Mouse (Mus musculus): ENCODE results near the gene Smco4. TPM values are rescaled to one million over a fixed set of nuclear protein-coding genes. Genes with fewer than 3 reads are reported as not detected.
"Not testable (repeated sequence)": the region's sequence is repeated elsewhere in the genome, so short reads cannot be mapped to it uniquely, and the experiment has no call there.

Gene Smco4
- polyA plus RNA-seq, 1 experiment from 2014 or later, result 0.79 TPM

GRCm38 (mm10) chr9:15551073-15551472 is 57.8 kb downstream of the Smco4 start:
- not testable (repeated sequence) for H3K9me3 ChIP-seq; H3K9ac ChIP-seq (replicated peaks); H3K36me3 ChIP-seq; H3K4me2 ChIP-seq (replicated peaks); H3K4me3 ChIP-seq; ATAC-seq (ENCODE audit: low FRiP score, low read depth); H3K27me3 ChIP-seq; H3K4me1 ChIP-seq; H3K27ac ChIP-seq (replicated peaks)
- 98% methylated on average over 6 of the region's 6 CpGs for WGBS

GRCm38 (mm10) chr9:15551933-15552851 is 59.0 kb downstream of the Smco4 start:
- WGBS, result 83% methylated on average over 15 of the region's 15 CpGs
- H3K4me1 ChIP-seq, result no peaks in the 10 kb centered on the region; the same call in 1 of the 2 replicates
- no peak overlapping the region for H3K4me3 ChIP-seq

DNA sequence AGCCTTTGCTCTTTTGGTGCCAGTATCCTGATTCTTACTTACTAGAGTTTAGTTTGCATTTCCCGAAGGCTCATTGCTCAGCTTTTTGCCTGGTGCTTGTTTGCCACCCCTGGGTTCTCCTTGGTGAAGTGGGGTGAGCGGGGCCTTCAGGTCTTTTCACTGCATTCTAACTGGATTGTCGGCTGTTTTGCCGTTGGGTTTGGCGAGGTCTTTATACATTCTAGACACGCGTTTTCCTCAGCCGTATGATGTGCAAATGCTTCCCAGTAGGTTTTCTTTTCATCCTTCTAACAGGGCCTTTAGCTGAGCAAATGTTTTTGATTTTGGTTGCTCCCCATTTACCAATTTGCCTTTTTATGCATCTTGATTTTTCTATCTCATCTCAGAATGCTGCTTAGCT is 60.1 kb downstream of the Smco4 start:
- ATAC-seq (ENCODE audit: low FRiP score, low read depth), result no peak
- 74% methylated on average over 8 of the region's 8 CpGs for WGBS

More at GRCm38 (mm10) chr9:15551933-15552851, 59.0 kb downstream of the Smco4 start:
- Histone ChIP-seq H3K4me2 (replicated peaks) (no peak overlapping the region), H3K27ac (replicated peaks) (no peak overlapping the region), H3K9ac (replicated peaks) (no peak overlapping the region), H3K27me3 (no peaks in the 10 kb centered on the region), H3K9me3 (no peaks in the 10 kb centered on the region), H3K36me3 (no peaks in the 10 kb centered on the region)
- no peak for ATAC-seq (ENCODE audit: low FRiP score, low read depth)

GRCm38 (mm10) chr9:15560451-15560850 is 67.2 kb downstream of the Smco4 start:
- Histone ChIP-seq H3K9ac (replicated peaks) (no peak overlapping the region), H3K4me3 (no peak overlapping the region), H3K4me2 (replicated peaks) (no peak overlapping the region), H3K36me3 (no peaks in the 10 kb centered on the region), H3K4me1 (no peaks in the 10 kb centered on the region), H3K9me3 (no peaks in the 10 kb centered on the region), H3K27ac (replicated peaks) (no peak overlapping the region), H3K27me3 (no peaks in the 10 kb centered on the region)
- WGBS, result 78% methylated on average over 3 of the region's 3 CpGs
- ATAC-seq (ENCODE audit: low FRiP score, low read depth), result no peak

More for the DNA sequence above, 60.1 kb downstream of the Smco4 start:
- no peaks in the 10 kb centered on the region for H3K27me3 ChIP-seq
- no peak overlapping the region for H3K4me3 ChIP-seq
- H3K4me2 ChIP-seq (replicated peaks), result no peak overlapping the region
- no peak overlapping the region for H3K9ac ChIP-seq (replicated peaks)
- no peaks in the 10 kb centered on the region for H3K9me3 ChIP-seq
- H3K27ac ChIP-seq (replicated peaks), result no peak overlapping the region
- no peaks in the 10 kb centered on the region for H3K36me3 ChIP-seq
- no peaks in the 10 kb centered on the region; the same call in 1 of the 2 replicates for H3K4me1 ChIP-seq

GRCm38 (mm10) chr9:15562353-15562752 is 69.1 kb downstream of the Smco4 start:
- Histone ChIP-seq H3K4me3 (no peak overlapping the region), H3K9me3 (no peaks in the 10 kb centered on the region), H3K27me3 (no peaks in the 10 kb centered on the region), H3K36me3 (no peaks in the 10 kb centered on the region), H3K9ac (replicated peaks) (no peak overlapping the region), H3K4me2 (replicated peaks) (no peak overlapping the region), H3K27ac (replicated peaks) (no peak overlapping the region), H3K4me1 (no peaks in the 10 kb centered on the region)
- 85% methylated on average over 7 of the region's 7 CpGs for WGBS
- ATAC-seq (ENCODE audit: low FRiP score, low read depth), result no peak

DNA sequence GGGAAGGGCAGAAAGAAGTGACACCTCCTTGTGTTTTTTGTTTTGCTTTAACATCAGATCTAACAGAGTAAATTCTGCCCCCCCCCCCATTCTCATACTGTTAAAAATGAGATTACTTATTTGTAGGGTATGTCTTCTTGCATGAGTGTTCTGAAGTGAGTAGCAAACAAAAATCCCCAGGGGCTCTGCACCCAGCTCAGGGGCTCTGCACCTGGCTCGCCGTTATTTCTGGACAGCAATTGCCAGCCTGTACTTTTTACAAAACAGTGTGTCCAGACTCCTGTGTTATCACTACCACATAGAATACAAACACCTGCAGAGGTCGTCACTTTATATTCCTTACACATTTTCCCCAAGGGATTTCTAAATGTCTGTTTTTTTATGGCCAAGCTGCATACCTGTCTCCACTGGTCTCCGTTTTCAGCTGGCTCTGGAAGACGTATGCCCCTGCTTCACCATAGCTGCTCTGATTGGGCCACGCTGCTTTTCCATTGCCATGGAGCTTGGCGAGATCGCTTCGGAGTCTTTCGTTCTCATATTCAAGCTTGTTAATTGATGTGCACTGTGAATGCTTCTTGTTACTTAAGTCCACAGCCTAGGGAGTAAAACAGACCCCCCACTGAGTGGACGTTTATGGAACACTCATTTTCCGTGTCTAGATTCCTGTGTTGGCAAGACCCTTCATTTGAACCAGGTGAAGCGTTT is 81.7 kb downstream of the Smco4 start:
- Histone ChIP-seq H3K4me1 (no peaks in the 10 kb centered on the region), H3K27ac (replicated peaks) (no peak overlapping the region), H3K9me3 (no peaks in the 10 kb centered on the region), H3K9ac (replicated peaks) (no peak overlapping the region), H3K4me2 (replicated peaks) (no peak overlapping the region), H3K27me3 (no peaks in the 10 kb centered on the region), H3K36me3 (no peaks in the 10 kb centered on the region), H3K4me3 (no peak overlapping the region)
- 83% methylated on average over 13 of the region's 13 CpGs for WGBS
- ATAC-seq (ENCODE audit: low FRiP score, low read depth), result no peak

- Histone ChIP-seq H3K9ac (replicated peaks) (no peak overlapping the region), H3K4me2 (replicated peaks) (no peak overlapping the region), H3K36me3 (no peaks in the 10 kb centered on the region), H3K27ac (replicated peaks) (no peak overlapping the region), H3K27me3 (no peaks in the 10 kb centered on the region), H3K9me3 (no peaks in the 10 kb centered on the region), H3K4me1 (no peaks in the 10 kb centered on the region), H3K4me3 (no peak overlapping the region)
- 88% methylated on average over 1 of the region's 1 CpGs for WGBS
- no peak for ATAC-seq (ENCODE audit: low FRiP score, low read depth)
These were observed 85.2 kb downstream of the Smco4 start for GRCm38 (mm10) chr9:15578427-15578826.

DNA sequence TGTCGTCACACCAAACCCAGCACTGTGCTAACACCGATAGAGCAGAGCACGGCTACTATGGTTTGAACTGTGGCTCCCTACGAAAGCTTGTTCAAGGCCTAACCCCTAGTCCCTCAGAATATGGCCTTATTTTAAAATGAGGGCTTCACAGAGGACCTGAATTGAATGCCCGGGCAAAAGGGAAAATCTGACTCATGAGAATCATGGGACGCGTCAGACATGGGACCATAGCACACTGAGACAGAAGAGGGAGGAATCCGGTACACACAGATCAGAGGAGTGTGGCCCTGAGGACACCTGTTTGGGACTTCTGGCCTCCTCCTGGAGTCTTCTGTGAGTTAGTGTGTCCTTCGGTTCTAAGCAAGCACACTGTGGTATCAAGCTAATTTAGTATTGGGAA is 85.7 kb downstream of the Smco4 start:
- Histone ChIP-seq H3K4me3 (no peak overlapping the region), H3K4me1 (no peaks in the 10 kb centered on the region), H3K27me3 (no peaks in the 10 kb centered on the region), H3K9me3 (no peaks in the 10 kb centered on the region), H3K4me2 (replicated peaks) (no peak overlapping the region), H3K9ac (replicated peaks) (no peak overlapping the region), H3K36me3 (no peaks in the 10 kb centered on the region), H3K27ac (replicated peaks) (no peak overlapping the region)
- no peak for ATAC-seq (ENCODE audit: low FRiP score, low read depth)
- 92% methylated on average over 9 of the region's 9 CpGs for WGBS

DNA sequence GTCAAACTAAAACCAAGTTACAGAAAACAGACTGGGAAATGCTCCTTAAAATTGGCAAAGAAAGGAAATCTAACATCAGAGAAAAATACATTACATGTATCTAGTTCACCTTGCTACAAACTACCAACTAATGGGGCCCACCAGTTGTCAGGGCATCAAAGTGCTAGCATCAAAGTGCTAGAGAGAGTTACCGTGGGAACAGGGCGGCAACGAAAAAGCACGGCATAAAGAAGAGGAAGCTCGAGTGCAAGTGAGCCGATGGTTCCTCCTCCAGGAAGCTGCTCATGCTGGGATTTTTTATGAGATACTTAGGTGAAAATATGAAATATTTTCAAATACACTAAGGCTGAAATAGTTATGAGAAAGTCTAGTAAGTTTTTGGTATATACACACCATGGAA is 86.9 kb downstream of the Smco4 start:
- H3K4me3 ChIP-seq, result no peak overlapping the region
- H3K9ac ChIP-seq (replicated peaks), result no peak overlapping the region
- H3K36me3 ChIP-seq, result no peaks in the 10 kb centered on the region
- no peak overlapping the region for H3K27ac ChIP-seq (replicated peaks)
- H3K27me3 ChIP-seq, result no peaks in the 10 kb centered on the region
- no peaks in the 10 kb centered on the region for H3K9me3 ChIP-seq
- no peak overlapping the region for H3K4me2 ChIP-seq (replicated peaks)
- no peak for ATAC-seq (ENCODE audit: low FRiP score, low read depth)
- 64% methylated on average over 6 of the region's 6 CpGs for WGBS
- no peaks in the 10 kb centered on the region for H3K4me1 ChIP-seq

DNA sequence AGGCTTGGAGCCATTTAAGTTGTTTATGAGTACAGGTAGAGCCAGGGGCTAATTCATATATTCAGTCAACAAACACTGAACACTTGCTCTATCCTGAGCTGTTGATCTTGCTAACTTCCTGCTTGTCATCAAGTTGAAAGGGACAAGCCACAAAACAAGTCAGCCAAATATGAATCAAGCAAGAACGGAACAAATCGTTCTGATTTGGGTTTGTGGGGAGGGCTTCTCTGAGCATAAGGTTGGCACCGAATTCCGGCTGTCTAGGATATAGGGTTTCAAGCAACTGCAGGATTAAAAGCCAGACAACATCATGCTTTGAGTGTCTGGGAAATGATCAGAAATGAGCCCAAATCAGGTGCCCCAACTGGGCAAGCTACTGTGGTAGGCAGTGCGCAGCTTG is 88.8 kb downstream of the Smco4 start:
- no peak overlapping the region for H3K4me2 ChIP-seq (replicated peaks)
- H3K27me3 ChIP-seq, result no peaks in the 10 kb centered on the region
- 93% methylated on average over 5 of the region's 5 CpGs for WGBS
- H3K9ac ChIP-seq (replicated peaks), result no peak overlapping the region
- no peaks in the 10 kb centered on the region for H3K4me1 ChIP-seq
- no peaks in the 10 kb centered on the region for H3K9me3 ChIP-seq
- no peak overlapping the region for H3K4me3 ChIP-seq
- no peaks in the 10 kb centered on the region for H3K36me3 ChIP-seq
- ATAC-seq (ENCODE audit: low FRiP score, low read depth), result no peak
- H3K27ac ChIP-seq (replicated peaks), result no peak overlapping the region

GRCm38 (mm10) chr9:15584209-15584608 is 91.0 kb downstream of the Smco4 start:
- H3K9me3 ChIP-seq, result no peaks in the 10 kb centered on the region
- H3K4me2 ChIP-seq (replicated peaks), result no peak overlapping the region
- H3K27me3 ChIP-seq, result no peaks in the 10 kb centered on the region
- H3K27ac ChIP-seq (replicated peaks), result no peak overlapping the region
- H3K4me3 ChIP-seq, result no peak overlapping the region
- no peaks in the 10 kb centered on the region for H3K4me1 ChIP-seq
- no peak for ATAC-seq (ENCODE audit: low FRiP score, low read depth)
- WGBS, result 88% methylated on average over 9 of the region's 9 CpGs
- no peaks in the 10 kb centered on the region for H3K36me3 ChIP-seq
- H3K9ac ChIP-seq (replicated peaks), result no peak overlapping the region

DNA sequence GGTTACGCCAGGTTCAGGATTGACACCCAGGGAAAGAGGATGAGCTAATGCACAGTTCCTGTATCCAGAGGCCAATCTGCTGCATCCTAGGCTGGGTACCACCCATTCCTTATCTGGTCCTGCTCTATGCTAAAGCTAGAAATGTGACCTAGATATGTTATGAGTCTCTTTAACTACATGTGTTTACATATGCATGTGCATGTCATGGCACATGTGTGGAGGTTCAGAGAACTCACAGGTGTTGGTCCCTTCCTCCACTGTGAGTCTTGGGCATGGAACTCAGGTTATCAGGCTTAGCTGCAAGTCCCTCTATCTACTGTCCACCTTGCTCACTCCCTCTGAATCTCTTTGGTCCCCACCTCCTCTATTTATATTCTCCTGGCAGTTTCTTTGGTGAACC is 92.7 kb downstream of the Smco4 start:
- H3K36me3 ChIP-seq, result no peaks in the 10 kb centered on the region
- no peaks in the 10 kb centered on the region for H3K9me3 ChIP-seq
- H3K27ac ChIP-seq (replicated peaks), result no peak overlapping the region
- no peak for ATAC-seq (ENCODE audit: low FRiP score, low read depth)
- no peaks in the 10 kb centered on the region for H3K4me1 ChIP-seq
- H3K4me2 ChIP-seq (replicated peaks), result no peak overlapping the region
- WGBS, result 75% methylated on average over 1 of the region's 1 CpGs
- no peak overlapping the region for H3K9ac ChIP-seq (replicated peaks)
- H3K27me3 ChIP-seq, result no peaks in the 10 kb centered on the region
- no peak overlapping the region for H3K4me3 ChIP-seq

Data from midbrain, embryonic 12.5 days (tissue).